Mouse (Mus musculus): ENCODE data around the gene Dnm3.

DNA sequence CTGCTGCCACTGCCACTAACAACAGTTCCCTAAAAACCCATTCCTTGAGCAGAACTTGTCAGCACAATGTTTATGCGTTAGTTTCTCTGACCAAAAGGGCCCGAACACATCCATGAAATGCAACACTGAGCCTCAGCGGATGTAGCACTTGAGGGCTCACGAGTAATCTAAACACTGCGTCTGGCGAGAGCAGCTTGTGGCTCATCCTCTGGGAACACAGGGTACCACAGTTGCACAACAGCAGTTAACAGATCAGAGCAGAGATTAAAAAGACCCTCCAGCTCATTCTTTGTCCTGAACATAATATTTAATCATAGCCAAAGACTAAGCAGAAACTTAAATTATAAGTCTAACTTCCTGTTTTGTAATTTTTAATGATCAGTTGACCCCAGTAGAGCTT is 305.0 kb downstream of the Dnm3 start:
- TF ChIP-seq CEBPB (IDR thresholded peaks at IDR 0.05; ENCODE audit: insufficient read depth, poor library complexity, severe bottlenecking) (no peak), POLR2AphosphoS2 (IDR thresholded peaks at IDR 0.05; ENCODE audit: insufficient read length, low read depth) (no peak), MAX (IDR thresholded peaks at IDR 0.05; ENCODE audit: low read depth) (no peak), MYOG (IDR thresholded peaks at IDR 0.05; ENCODE audit: control insufficient read depth in 1 of 3, insufficient read depth in 1 of 3, insufficient read length in 2 of 3, low read depth in 2 of 3) (no peak), POLR2A (IDR thresholded peaks at IDR 0.05; ENCODE audit: insufficient read length, low read depth) (no peak), TCF12 (IDR thresholded peaks at IDR 0.05; ENCODE audit: insufficient read depth, poor library complexity, severe bottlenecking) (no peak), MYOD1 (IDR thresholded peaks at IDR 0.05; ENCODE audit: control insufficient read depth in 1 of 3, insufficient read length in 2 of 3, low read depth in 2 of 3) (no peak), TCF3 (IDR thresholded peaks at IDR 0.05; ENCODE audit: insufficient read length, low read depth) (no peak), USF1 (IDR thresholded peaks at IDR 0.05; ENCODE audit: low read depth) (no peak), E2F4 (IDR thresholded peaks at IDR 0.05; ENCODE audit: insufficient read depth) (no peak)
